Mouse (Mus musculus) forebrain, embryonic 15.5 days (tissue): ENCODE measurements around the gene Gpr4. TPM values are rescaled to one million over a fixed set of nuclear protein-coding genes. Genes with fewer than 3 reads are reported as not detected.
A peak's percentile ranks its signal among the peaks of the same experiment; 100 is the strongest.

ENCODE experiments used
- ATAC-seq: fragments of 200-750 bp; cut with Nextera tagmentation; replicated peaks from 2 replicates; pipeline ENCODE4 v1.8.0; 2017; ENCODE audit warnings: mild to moderate bottlenecking, moderate TSS enrichment, moderate library complexity
- H3K27ac ChIP-seq: fragments of 300-500 bp; sonication (generic); replicated peaks from 2 replicates; pipeline ENCODE4 v1.5.1; 2015; ENCODE audit warnings: mild to moderate bottlenecking, inconsistent platforms
- H3K27me3 ChIP-seq: fragments of 300-500 bp; sonication (generic); 2 replicates; pipeline ENCODE4 v1.6.1; 2015; ENCODE audit warnings: inconsistent platforms
- H3K36me3 ChIP-seq: fragments of 300-500 bp; sonication (generic); 2 replicates; pipeline ENCODE4 v1.6.1; 2015; ENCODE audit warnings: mild to moderate bottlenecking, inconsistent platforms
- H3K4me1 ChIP-seq: fragments of 300-500 bp; sonication (generic); 2 replicates; pipeline ENCODE4 v1.6.1; 2015; ENCODE audit warnings: inconsistent platforms
- H3K4me2 ChIP-seq: fragments of 300-500 bp; sonication (generic); replicated peaks from 2 replicates; pipeline ENCODE4 v1.6.1; 2015; ENCODE audit warnings: mild to moderate bottlenecking, inconsistent platforms
- H3K4me3 ChIP-seq: fragments of 300-500 bp; sonication (generic); 2 replicates; pipeline ENCODE4 v1.5.1; 2015; ENCODE audit warnings: mild to moderate bottlenecking, inconsistent platforms
- H3K9ac ChIP-seq: fragments of 300-500 bp; sonication (generic); replicated peaks from 2 replicates; pipeline ENCODE4 v1.6.1; 2015; ENCODE audit warnings: mild to moderate bottlenecking, inconsistent platforms
- H3K9me3 ChIP-seq: fragments of 300-500 bp; sonication (generic); 2 replicates; pipeline ENCODE4 v1.6.1; 2016; ENCODE audit warnings: inconsistent platforms
- WGBS: fragments of 180-500 bp; shearing (Covaris S2); methylation state at CpG from one replicate; pipeline ENCODE4 v1.1.7; 2015; ENCODE audit warnings: mixed read lengths; 5-methylcytosine and 5-hydroxymethylcytosine counted together
- polyA plus RNA-seq: library from polyadenylated mRNA; unstranded; fragments of >200 nt; fragmentation: Nextera tagmentation; extraction: Ambion mirVana; gene quantifications from 2 replicates; pipeline ENCODE4 v1.2.1, GENCODE M21; 2015

The Gpr4 gene
- polyA plus RNA-seq, 1 experiment from 2014 or later, result 2.4 TPM

- Histone ChIP-seq H3K4me3 (peak within 1 kb of the TSS; percentile 76), H3K9me3 (no peaks in the 10 kb centered on the region), H3K27ac (peak within 1 kb of the TSS; percentile 87), H3K4me2 (peak within 1 kb of the TSS; percentile 70), H3K9ac (peak within 1 kb of the TSS; percentile 71), H3K27me3 (peaks cover 20% of the 10 kb centered on the region), H3K36me3 (no peaks in the 10 kb centered on the region), H3K4me1 (peaks cover 56% of the 10 kb centered on the region)
- under 1% methylated on average over 30 of the region's 30 CpGs for WGBS
- peak; percentile 96 for ATAC-seq
These were observed 36.4 kb upstream of the Gpr4 start, which contains the start of gene Eml2 for GRCm38 (mm10) chr7:19175708-19176515. Gene Eml2 (plus strand): TSS chr7:19176421.

GRCm38 (mm10) chr7:19176516-19176947 is 35.8 kb upstream of the Gpr4 start:
- peak; percentile 45 for ATAC-seq
- H3K36me3 ChIP-seq, result no peaks in the 10 kb centered on the region
- peak overlapping the region; percentile 87 for H3K27ac ChIP-seq
- peaks cover 60% of the 10 kb centered on the region for H3K4me1 ChIP-seq
- peak overlapping the region; percentile 71 for H3K9ac ChIP-seq
- WGBS, result 5% methylated on average over 21 of the region's 21 CpGs
- H3K4me3 ChIP-seq, result peak overlapping the region; percentile 76
- no peaks in the 10 kb centered on the region for H3K9me3 ChIP-seq
- H3K27me3 ChIP-seq, result peaks cover 20% of the 10 kb centered on the region
- peak overlapping the region; percentile 70 for H3K4me2 ChIP-seq

GRCm38 (mm10) chr7:19177216-19177615 is 35.1 kb upstream of the Gpr4 start:
- Histone ChIP-seq H3K4me1 (peaks cover 54% of the 10 kb centered on the region), H3K27me3 (peaks cover 20% of the 10 kb centered on the region), H3K4me3 (peak overlapping the region; percentile 76), H3K9me3 (no peaks in the 10 kb centered on the region), H3K27ac (peak overlapping the region; percentile 87; the same call in 1 of the 2 replicates), H3K4me2 (peak overlapping the region; percentile 70), H3K9ac (peak overlapping the region; percentile 71), H3K36me3 (0 out of 2 replicates have a peak, but pooled peaks cover 5% of the 10 kb centered on the region)
- ATAC-seq, result no peak
- 71% methylated on average over 7 of the region's 7 CpGs for WGBS

GRCm38 (mm10) chr7:19178035-19178434 is 34.3 kb upstream of the Gpr4 start:
- H3K27me3 ChIP-seq, result peaks cover 20% of the 10 kb centered on the region
- H3K9me3 ChIP-seq, result no peaks in the 10 kb centered on the region

GRCm38 (mm10) chr7:19178443-19179092 is 33.8 kb upstream of the Gpr4 start:
- ATAC-seq, result no peak
- 8% methylated on average over 27 of the region's 27 CpGs for WGBS
- Histone ChIP-seq H3K36me3 (peaks cover 8% of the 10 kb centered on the region; the same call in 1 of the 2 replicates), H3K4me1 (peaks cover 45% of the 10 kb centered on the region), H3K27ac (no peak overlapping the region), H3K9ac (peak overlapping the region; percentile 29), H3K4me3 (peak overlapping the region; percentile 76), H3K4me2 (peak overlapping the region; percentile 70), H3K27me3 (peaks cover 20% of the 10 kb centered on the region), H3K9me3 (no peaks in the 10 kb centered on the region)

More at GRCm38 (mm10) chr7:19178035-19178434, 34.3 kb upstream of the Gpr4 start:
- Histone ChIP-seq H3K4me3 (peak overlapping the region; percentile 76), H3K27ac (no peak overlapping the region), H3K4me2 (peak overlapping the region; percentile 70), H3K36me3 (0 out of 2 replicates have a peak, but pooled peaks cover 5% of the 10 kb centered on the region), H3K4me1 (peaks cover 46% of the 10 kb centered on the region), H3K9ac (peak overlapping the region; percentile 29)
- ATAC-seq, result no peak
- 9% methylated on average over 18 of the region's 18 CpGs for WGBS

- Histone ChIP-seq H3K36me3 (peaks cover 13% of the 10 kb centered on the region; the same call in 1 of the 2 replicates), H3K9ac (peak overlapping the region; percentile 27), H3K27ac (no peak overlapping the region), H3K4me3 (peak overlapping the region; percentile 76), H3K4me2 (peak overlapping the region; percentile 70), H3K27me3 (peaks cover 20% of the 10 kb centered on the region), H3K9me3 (no peaks in the 10 kb centered on the region), H3K4me1 (peaks cover 48% of the 10 kb centered on the region)
- WGBS, result 1% methylated on average over 32 of the region's 32 CpGs
- ATAC-seq, result no peak
These were observed 33.2 kb upstream of the Gpr4 start for GRCm38 (mm10) chr7:19179173-19179572.

GRCm38 (mm10) chr7:19179936-19180335 is 32.4 kb upstream of the Gpr4 start:
- H3K4me1 ChIP-seq, result peaks cover 55% of the 10 kb centered on the region
- peaks cover 13% of the 10 kb centered on the region; the same call in 1 of the 2 replicates for H3K36me3 ChIP-seq
- H3K9ac ChIP-seq, result no peak overlapping the region
- WGBS, result 47% methylated on average over 6 of the region's 6 CpGs
- peak overlapping the region; percentile 70; the same call in 1 of the 2 replicates for H3K4me2 ChIP-seq
- H3K9me3 ChIP-seq, result no peaks in the 10 kb centered on the region
- H3K27me3 ChIP-seq, result peaks cover 20% of the 10 kb centered on the region
- ATAC-seq, result no peak
- peak overlapping the region; percentile 76; the same call in 1 of the 2 replicates for H3K4me3 ChIP-seq
- no peak overlapping the region for H3K27ac ChIP-seq

- peak overlapping the region; percentile 34 for H3K9ac ChIP-seq
- no peak for ATAC-seq
- H3K4me1 ChIP-seq, result peaks cover 59% of the 10 kb centered on the region
These were observed 31.4 kb upstream of the Gpr4 start for GRCm38 (mm10) chr7:19180862-19181429.

GRCm38 (mm10) chr7:19184250-19184649 is 28.1 kb upstream of the Gpr4 start:
- no peak for ATAC-seq

More at GRCm38 (mm10) chr7:19180862-19181429, 31.4 kb upstream of the Gpr4 start:
- H3K9me3 ChIP-seq, result no peaks in the 10 kb centered on the region
- peaks cover 20% of the 10 kb centered on the region for H3K27me3 ChIP-seq
- H3K4me2 ChIP-seq, result peak overlapping the region; percentile 43
- peak overlapping the region; percentile 37 for H3K4me3 ChIP-seq
- peaks cover 13% of the 10 kb centered on the region; the same call in 1 of the 2 replicates for H3K36me3 ChIP-seq
- H3K27ac ChIP-seq, result no peak overlapping the region
- WGBS, result 2% methylated on average over 25 of the region's 27 CpGs

GRCm38 (mm10) chr7:19184758-19185157 is 27.6 kb upstream of the Gpr4 start:
- Histone ChIP-seq H3K9ac (no peak overlapping the region), H3K27ac (peak overlapping the region; percentile 73), H3K27me3 (0 out of 2 replicates have a peak, but pooled peaks cover 6% of the 10 kb centered on the region), H3K36me3 (peaks cover 28% of the 10 kb centered on the region), H3K4me3 (no peak overlapping the region), H3K4me2 (no peak overlapping the region), H3K9me3 (no peaks in the 10 kb centered on the region), H3K4me1 (peaks cover 30% of the 10 kb centered on the region)
- peak; percentile 49; the same call in 1 of the 2 replicates for ATAC-seq
- WGBS, result 30% methylated on average over 6 of the region's 6 CpGs

More at GRCm38 (mm10) chr7:19184250-19184649, 28.1 kb upstream of the Gpr4 start:
- Histone ChIP-seq H3K4me2 (no peak overlapping the region), H3K4me1 (peaks cover 36% of the 10 kb centered on the region), H3K27ac (peak overlapping the region; percentile 73), H3K36me3 (peaks cover 28% of the 10 kb centered on the region), H3K9me3 (no peaks in the 10 kb centered on the region), H3K9ac (no peak overlapping the region), H3K27me3 (0 out of 2 replicates have a peak, but pooled peaks cover 6% of the 10 kb centered on the region), H3K4me3 (no peak overlapping the region)
- 55% methylated on average over 2 of the region's 2 CpGs for WGBS

GRCm38 (mm10) chr7:19194676-19195075 is 17.7 kb upstream of the Gpr4 start:
- no peak overlapping the region for H3K27ac ChIP-seq
- ATAC-seq, result no peak
- H3K9ac ChIP-seq, result no peak overlapping the region
- 98% methylated on average over 4 of the region's 4 CpGs for WGBS
- H3K9me3 ChIP-seq, result no peaks in the 10 kb centered on the region
- no peak overlapping the region for H3K4me3 ChIP-seq
- peaks cover 63% of the 10 kb centered on the region for H3K36me3 ChIP-seq
- no peak overlapping the region for H3K4me2 ChIP-seq
- H3K4me1 ChIP-seq, result no peaks in the 10 kb centered on the region
- H3K27me3 ChIP-seq, result no peaks in the 10 kb centered on the region
